Mouse (Mus musculus): Measurements from ENCODE around the gene Rnf8. TPM values are rescaled to one million over a fixed set of nuclear protein-coding genes. Genes with fewer than 3 reads are reported as not detected.

Rnf8 gene
- polyA plus RNA-seq, 1 experiment from 2014 or later = 43.6 TPM

Small RNA genes lying within 50 kb of the gene (microRNA-seq; reads per million reads assigned to microRNA genes)
- not detected for gene Mir7667

Other genes starting within 250 kb of the Rnf8 start
- 105 and 110 TPM in 2 replicates for gene Pim1, start 124.0 kb upstream of the Rnf8 start, polyA plus RNA-seq (2015; fragmentation: Nextera tagmentation; extraction: Ambion mirVana)
- gene Gm17657, start 65.2 kb upstream of the Rnf8 start, polyA plus RNA-seq (2015; fragmentation: Nextera tagmentation; extraction: Ambion mirVana) = not detected in 2 replicates
- gene Tbc1d22b, start 65.0 kb upstream of the Rnf8 start, polyA plus RNA-seq (2015; fragmentation: Nextera tagmentation; extraction: Ambion mirVana) = 3.2 and 4.9 TPM in 2 replicates
- gene Tmem217, start 62.4 kb upstream of the Rnf8 start, polyA plus RNA-seq (2015; fragmentation: Nextera tagmentation; extraction: Ambion mirVana) = 0.23 TPM in 2 replicates
- gene Gm28043, start 86 bp downstream of the Rnf8 start, polyA plus RNA-seq (2015; fragmentation: Nextera tagmentation; extraction: Ambion mirVana) = 0.98 and 1.3 TPM in 2 replicates
- gene Cmtr1, start 45.8 kb downstream of the Rnf8 start, polyA plus RNA-seq (2015; fragmentation: Nextera tagmentation; extraction: Ambion mirVana) = 77.2 and 91.4 TPM in 2 replicates
- 7.4 and 7.7 TPM in 2 replicates for gene Ccdc167, start 102.3 kb downstream of the Rnf8 start, polyA plus RNA-seq (2015; fragmentation: Nextera tagmentation; extraction: Ambion mirVana)

Measured in liver, embryonic 13.5 days (tissue).